Mouse (Mus musculus) right cerebral cortex, postnatal 14 days (tissue): ENCODE measurements around the gene Dlg2.
A peak's percentile ranks its signal among the peaks of the same experiment; 100 is the strongest.

ENCODE experiments used
- DNase-seq: peaks from one replicate; pipeline ENCODE4 v3.0.0; 2022

Dlg2 gene

GRCm38 (mm10) chr7:92113065-92113464, 1636.6 kb downstream of the Dlg2 start:
- DNase-seq = no peak

- DNase-seq = no peak
Measured at GRCm38 (mm10) chr7:92115237-92115871, 1638.9 kb downstream of the Dlg2 start.

GRCm38 (mm10) chr7:92123276-92123675, 1646.8 kb downstream of the Dlg2 start:
- no peak for DNase-seq

GRCm38 (mm10) chr7:92125886-92126285, 1649.4 kb downstream of the Dlg2 start:
- DNase-seq = peak; percentile 68

GRCm38 (mm10) chr7:92134301-92134700, 1657.8 kb downstream of the Dlg2 start:
- DNase-seq = no peak

GRCm38 (mm10) chr7:92135624-92136023, 1659.2 kb downstream of the Dlg2 start:
- no peak for DNase-seq

GRCm38 (mm10) chr7:92140051-92140817, 1663.8 kb downstream of the Dlg2 start:
- no peak for DNase-seq

GRCm38 (mm10) chr7:92147499-92147898, 1671.0 kb downstream of the Dlg2 start:
- no peak for DNase-seq

GRCm38 (mm10) chr7:92150768-92151167, 1674.3 kb downstream of the Dlg2 start:
- no peak for DNase-seq

GRCm38 (mm10) chr7:92154603-92155002, 1678.1 kb downstream of the Dlg2 start:
- DNase-seq = no peak

GRCm38 (mm10) chr7:92163150-92163549, 1686.7 kb downstream of the Dlg2 start:
- no peak for DNase-seq

- no peak for DNase-seq
Measured at GRCm38 (mm10) chr7:92164316-92164715, 1687.8 kb downstream of the Dlg2 start.

GRCm38 (mm10) chr7:92164875-92165518, 1688.5 kb downstream of the Dlg2 start:
- DNase-seq = no peak

GRCm38 (mm10) chr7:92180029-92180428, 1703.6 kb downstream of the Dlg2 start:
- no peak for DNase-seq

- DNase-seq = no peak
Measured at GRCm38 (mm10) chr7:92180591-92181587, 1704.4 kb downstream of the Dlg2 start.

GRCm38 (mm10) chr7:92181959-92182612, 1705.6 kb downstream of the Dlg2 start:
- no peak for DNase-seq

- DNase-seq = no peak
Measured at GRCm38 (mm10) chr7:92184371-92185059, 1708.0 kb downstream of the Dlg2 start.

GRCm38 (mm10) chr7:92186341-92186740, 1709.9 kb downstream of the Dlg2 start:
- no peak for DNase-seq

GRCm38 (mm10) chr7:92189149-92189548, 1712.7 kb downstream of the Dlg2 start:
- no peak for DNase-seq

GRCm38 (mm10) chr7:92196004-92196403, 1719.5 kb downstream of the Dlg2 start:
- no peak for DNase-seq

- DNase-seq = no peak
Measured at GRCm38 (mm10) chr7:92197621-92198020, 1721.1 kb downstream of the Dlg2 start.

GRCm38 (mm10) chr7:92199131-92199530, 1722.7 kb downstream of the Dlg2 start:
- no peak for DNase-seq
